Mouse (Mus musculus) ZHBTc4 (cell line): Measurements from ENCODE around the gene Kntc1.
"Not testable (repeated sequence)": the region's sequence is repeated elsewhere in the genome, so short reads cannot be mapped to it uniquely, and the experiment has no call there.

Experiments
- DNase-seq: peaks from one replicate; pipeline ENCODE4 v3.0.0-alpha.2; 2011; ENCODE audit warnings: low read depth, low spot score

The Kntc1 gene

GRCm38 (mm10) chr5:123749065-123750064 lies at the start of gene Kntc1, which contains the start of gene Rsrc2:
Gene Kntc1, plus strand, starts transcription at chr5:123749716.
Gene Rsrc2, minus strand, starts transcription at chr5:123749414.
- DNase-seq: peak; percentile 99

GRCm38 (mm10) chr5:123700625-123701024 lies 48.9 kb upstream of the Kntc1 start:
- no peak for DNase-seq

- DNase-seq: no peak
Observed at GRCm38 (mm10) chr5:123708598-123708997, 40.9 kb upstream of the Kntc1 start.

GRCm38 (mm10) chr5:123709571-123709970 lies 39.9 kb upstream of the Kntc1 start:
- DNase-seq: no peak

- no peak for DNase-seq
Observed at GRCm38 (mm10) chr5:123713782-123714181, 35.7 kb upstream of the Kntc1 start.

- no peak for DNase-seq
Observed at GRCm38 (mm10) chr5:123714622-123715021, 34.9 kb upstream of the Kntc1 start.

GRCm38 (mm10) chr5:123720328-123721311 lies 28.9 kb upstream of the Kntc1 start, which contains the start of gene Zcchc8:
Gene Zcchc8, minus strand, starts transcription at chr5:123721100.
- peak; percentile 98 for DNase-seq

GRCm38 (mm10) chr5:123723816-123724215 lies 25.7 kb upstream of the Kntc1 start:
- peak; percentile 72 for DNase-seq

GRCm38 (mm10) chr5:123730981-123731380 lies 18.5 kb upstream of the Kntc1 start:
- no peak for DNase-seq

- DNase-seq: no peak
Observed at GRCm38 (mm10) chr5:123744358-123744757, 5.2 kb upstream of the Kntc1 start.

GRCm38 (mm10) chr5:123746253-123746652 lies 3.3 kb upstream of the Kntc1 start:
- peak; percentile 30 for DNase-seq

- no peak for DNase-seq
Observed at GRCm38 (mm10) chr5:123747604-123748003, 1.9 kb upstream of the Kntc1 start.

GRCm38 (mm10) chr5:123748339-123749064 lies 1.0 kb upstream of the Kntc1 start:
- DNase-seq: peak; percentile 23

GRCm38 (mm10) chr5:123765506-123765905 lies 16.0 kb downstream of the Kntc1 start:
- no peak for DNase-seq

- DNase-seq: not testable (repeated sequence)
Observed at GRCm38 (mm10) chr5:123766455-123766854, 16.9 kb downstream of the Kntc1 start.

GRCm38 (mm10) chr5:123773441-123773840 lies 23.9 kb downstream of the Kntc1 start:
- DNase-seq: no peak

- no peak for DNase-seq
Observed at GRCm38 (mm10) chr5:123780716-123781115, 31.2 kb downstream of the Kntc1 start.

- no peak for DNase-seq
Observed at GRCm38 (mm10) chr5:123781864-123782263, 32.3 kb downstream of the Kntc1 start.

- peak; percentile 74 for DNase-seq
Observed at GRCm38 (mm10) chr5:123788976-123789375, 39.5 kb downstream of the Kntc1 start.

- DNase-seq: peak; percentile 55
Observed at GRCm38 (mm10) chr5:123793081-123793480, 43.6 kb downstream of the Kntc1 start.

- no peak for DNase-seq
Observed at GRCm38 (mm10) chr5:123806334-123806733, 56.8 kb downstream of the Kntc1 start.
